Mouse (Mus musculus): ENCODE data around the gene Mrpl53. TPM values are rescaled to one million over a fixed set of nuclear protein-coding genes. Genes with fewer than 3 reads are reported as not detected.
A peak's percentile ranks its signal among the peaks of the same experiment; 100 is the strongest.

Gene Mrpl53
- total RNA-seq, 2 experiments from 2014 or later: 57.5 to 61.7 TPM

- TF ChIP-seq CTCF (IDR thresholded peaks at IDR 0.05): no peak
- DNase-seq (ENCODE audit: extremely low spot score in 1 of 2, low spot score in 2 of 2): no peak
- H3K4me3 ChIP-seq: no peak overlapping the region
- no peak overlapping the region for H3K27ac ChIP-seq
- intact Hi-C loops (cut with DNase I): loop anchor here (2.0 kb wide), 1 partner anchor 28 kb away; no protein-coding TSS in a partner anchor
Measured at GRCm38 (mm10) chr6:83117165-83117438, 8.3 kb downstream of the Mrpl53 start.

- no peak for TF ChIP-seq CTCF (IDR thresholded peaks at IDR 0.05)
- intact Hi-C loops (cut with DNase I): loop anchor here (2.0 kb wide), 1 partner anchor 27 kb away; no protein-coding TSS in a partner anchor
- H3K27ac ChIP-seq: no peak overlapping the region
- no peak for DNase-seq (ENCODE audit: extremely low spot score in 1 of 2, low spot score in 2 of 2)
- H3K4me3 ChIP-seq: no peak overlapping the region
Measured at GRCm38 (mm10) chr6:83117616-83118015, 8.8 kb downstream of the Mrpl53 start.

GRCm38 (mm10) chr6:83118369-83118768 lies 9.5 kb downstream of the Mrpl53 start:
- DNase-seq (ENCODE audit: extremely low spot score in 1 of 2, low spot score in 2 of 2): no peak
- TF ChIP-seq CTCF (IDR thresholded peaks at IDR 0.05): no peak
- intact Hi-C loops (cut with DNase I): no loop called here
- no peak overlapping the region for H3K4me3 ChIP-seq
- H3K27ac ChIP-seq: no peak overlapping the region

DNA sequence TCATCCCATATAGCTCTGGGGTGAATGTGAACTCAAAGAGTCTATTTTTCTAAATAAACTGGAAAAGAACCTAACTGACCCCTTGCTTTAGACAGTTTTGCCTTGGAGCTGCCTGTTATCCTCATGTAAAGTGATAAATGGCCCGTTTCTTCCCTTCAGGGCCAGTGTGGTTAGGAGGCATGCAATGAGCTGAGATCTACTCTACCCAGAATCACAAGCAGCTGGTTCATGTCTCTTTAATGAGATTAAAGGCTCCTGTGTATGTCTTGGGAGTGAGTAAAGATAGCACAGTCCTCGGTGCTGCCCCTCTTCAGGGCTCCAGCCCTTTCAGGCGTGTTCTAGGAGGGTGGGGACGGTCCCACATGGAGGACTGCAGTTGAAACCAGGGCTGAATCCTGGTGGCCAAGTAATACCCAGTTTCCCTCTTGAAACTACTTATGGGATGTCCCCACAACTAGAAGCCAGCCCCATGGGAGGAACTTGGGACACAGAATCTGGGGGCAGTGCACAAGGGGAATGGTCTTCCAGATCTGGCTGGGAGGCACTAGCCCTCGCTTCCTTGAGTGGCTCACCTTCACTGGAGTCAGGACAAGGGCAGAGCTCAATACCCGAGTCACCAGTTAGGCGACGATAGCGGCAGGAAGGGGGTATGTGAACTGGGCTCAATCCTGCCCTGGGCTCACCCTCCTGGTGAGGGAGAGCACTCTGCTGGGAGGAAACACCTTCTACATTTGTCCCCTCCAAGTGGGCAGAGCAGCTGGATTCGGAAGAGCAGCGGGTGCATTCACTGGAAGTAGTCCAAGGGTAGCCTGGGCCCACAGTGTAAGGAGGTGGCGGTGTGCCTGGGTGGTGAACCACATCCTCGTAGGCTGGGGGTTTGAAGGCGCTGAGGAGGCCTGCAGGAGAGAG lies 10.2 kb downstream of the Mrpl53 start:
- Histone ChIP-seq H3K4me3 (no peak overlapping the region), H3K27ac (no peak overlapping the region)
- DNase-seq (ENCODE audit: extremely low spot score in 1 of 2, low spot score in 2 of 2): no peak
- intact Hi-C loops (cut with DNase I): no loop called here
- no peak for TF ChIP-seq CTCF (IDR thresholded peaks at IDR 0.05)

GRCm38 (mm10) chr6:83119734-83120051 lies 10.9 kb downstream of the Mrpl53 start:
- intact Hi-C loops (cut with DNase I): no loop called here
- no peak overlapping the region for H3K27ac ChIP-seq
- TF ChIP-seq CTCF (IDR thresholded peaks at IDR 0.05): no peak
- no peak for DNase-seq (ENCODE audit: extremely low spot score in 1 of 2, low spot score in 2 of 2)
- no peak overlapping the region for H3K4me3 ChIP-seq

GRCm38 (mm10) chr6:83120930-83121862 lies 12.4 kb downstream of the Mrpl53 start, which contains the start of gene Wbp1:
Gene Wbp1 (minus strand): TSS chr6:83121559.
- TF ChIP-seq CTCF (IDR thresholded peaks at IDR 0.05): no peak; the same call in 1 of the 2 replicates
- intact Hi-C loops (cut with DNase I): no loop called here
- DNase-seq (ENCODE audit: extremely low spot score in 1 of 2, low spot score in 2 of 2): peak; percentile 88 to 94
- H3K4me3 ChIP-seq: peak within 1 kb of the TSS; percentile 62
- H3K27ac ChIP-seq: peak within 1 kb of the TSS; percentile 82

GRCm38 (mm10) chr6:83121863-83122710 lies 13.2 kb downstream of the Mrpl53 start:
- no peak; the same call in 1 of the 2 replicates for TF ChIP-seq CTCF (IDR thresholded peaks at IDR 0.05)
- DNase-seq (ENCODE audit: extremely low spot score in 1 of 2, low spot score in 2 of 2): no peak
- H3K27ac ChIP-seq: peak overlapping the region; percentile 78
- intact Hi-C loops (cut with DNase I): no loop called here
- peak overlapping the region; percentile 62 for H3K4me3 ChIP-seq

GRCm38 (mm10) chr6:83122961-83123360 lies 14.1 kb downstream of the Mrpl53 start:
- H3K27ac ChIP-seq: no peak overlapping the region
- intact Hi-C loops (cut with DNase I): no loop called here
- no peak for TF ChIP-seq CTCF (IDR thresholded peaks at IDR 0.05)
- no peak overlapping the region for H3K4me3 ChIP-seq
- no peak for DNase-seq (ENCODE audit: extremely low spot score in 1 of 2, low spot score in 2 of 2)

GRCm38 (mm10) chr6:83124851-83125312 lies 16.0 kb downstream of the Mrpl53 start:
- TF ChIP-seq CTCF (IDR thresholded peaks at IDR 0.05): no peak
- peak; percentile 82 to 87 for DNase-seq (ENCODE audit: extremely low spot score in 1 of 2, low spot score in 2 of 2)
- Histone ChIP-seq H3K27ac (peak overlapping the region; percentile 65), H3K4me3 (peak overlapping the region; percentile 70)
- intact Hi-C loops (cut with DNase I): loop anchor here (2.0 kb wide), 1 partner anchor 18 kb away; no protein-coding TSS in a partner anchor

- intact Hi-C loops (cut with DNase I): loop anchor here (2.0 kb wide), 1 partner anchor 17 kb away; no protein-coding TSS in a partner anchor
- TF ChIP-seq CTCF (IDR thresholded peaks at IDR 0.05): no peak
- Histone ChIP-seq H3K4me3 (peak within 1 kb of the TSS; percentile 70), H3K27ac (peak within 1 kb of the TSS; percentile 65)
- no peak for DNase-seq (ENCODE audit: extremely low spot score in 1 of 2, low spot score in 2 of 2)
Measured at GRCm38 (mm10) chr6:83125331-83125730, 16.5 kb downstream of the Mrpl53 start, which contains the start of gene Ino80b. Gene Ino80b (minus strand): TSS chr6:83125431.

GRCm38 (mm10) chr6:83127419-83127818 lies 18.6 kb downstream of the Mrpl53 start:
- TF ChIP-seq CTCF (IDR thresholded peaks at IDR 0.05): peak; percentile 40

More at GRCm38 (mm10) chr6:83127419-83127818, 18.6 kb downstream of the Mrpl53 start:
- intact Hi-C loops (cut with DNase I): no loop called here
- H3K27ac ChIP-seq: no peak overlapping the region
- no peak for DNase-seq (ENCODE audit: extremely low spot score in 1 of 2, low spot score in 2 of 2)
- no peak overlapping the region for H3K4me3 ChIP-seq
